Comparison of ENCODE assay signal across 12 mouse cellular contexts in genomic region chr3:86745769-86746512, GRCm38 (mm10).
DNase-seq lines count a peak whose midpoint lies in the region; ATAC-seq and TF ChIP-seq lines count a peak whose summit lies in the region.
"Had no signal": no experiment of that assay in that cellular context is flagged by ENCODE, and none has a peak within 500 bp of the region (broad histone marks: within the 10 kb centered on the region; RNA-seq: fewer than 3 reads in every experiment).

No protein-coding gene starts in this region.

- 43% methylated on average over 10 of the region's 10 CpGs for WGBS in forebrain, embryonic 12.5 days
- 57% methylated on average over 10 of the region's 10 CpGs for WGBS in forebrain, embryonic 11.5 days
- 34% methylated on average over 10 of the region's 10 CpGs for WGBS in hindbrain, embryonic 13.5 days
- 22% methylated on average over 10 of the region's 10 CpGs for WGBS in midbrain, embryonic 15.5 days
- 75% methylated on average over 10 of the region's 10 CpGs for WGBS in lung, postnatal 0 days

- peaks cover 3% of the 10 kb centered on the region; the same call in 1 of the 2 replicates for H3K27me3 ChIP-seq in forebrain, embryonic 12.5 days
- peaks cover 2% of the 10 kb centered on the region; the same call in 1 of the 2 replicates for H3K27me3 ChIP-seq in forebrain, embryonic 11.5 days (ENCODE audit: control insufficient read depth, insufficient read depth, low read length)
- H3K27me3 ChIP-seq in hindbrain, embryonic 13.5 days = no peaks in the 10 kb centered on the region
- H3K27me3 ChIP-seq in midbrain, embryonic 15.5 days (replicated peaks) = no peaks in the 10 kb centered on the region
- no peaks in the 10 kb centered on the region for H3K27me3 ChIP-seq in lung, postnatal 0 days (replicated peaks; ENCODE audit: insufficient read depth, low read length)

- H3K4me2 ChIP-seq in forebrain, embryonic 12.5 days = no peak overlapping the region
- no peak overlapping the region for H3K4me2 ChIP-seq in forebrain, embryonic 11.5 days (ENCODE audit: low read depth, low read length, severe bottlenecking)
- peak overlapping the region; percentile 14 for H3K4me2 ChIP-seq in hindbrain, embryonic 13.5 days
- peak overlapping the region; percentile 17 for H3K4me2 ChIP-seq in midbrain, embryonic 15.5 days
- no peak overlapping the region for H3K4me2 ChIP-seq in lung, postnatal 0 days (replicated peaks; ENCODE audit: low read depth, low read length)
- H3K4me2 ChIP-seq: heart, embryonic 11.5 days had no signal

- H3K27ac ChIP-seq in forebrain, embryonic 12.5 days = peak overlapping the region; percentile 59; the same call in 1 of the 2 replicates
- no peak overlapping the region for H3K27ac ChIP-seq in forebrain, embryonic 11.5 days (ENCODE audit: low read depth, low read length)
- peak overlapping the region; percentile 89 for H3K27ac ChIP-seq in hindbrain, embryonic 13.5 days
- peak overlapping the region; percentile 68 for H3K27ac ChIP-seq in midbrain, embryonic 15.5 days
- no peak overlapping the region for H3K27ac ChIP-seq in lung, postnatal 0 days (ENCODE audit: low read length)
- H3K27ac ChIP-seq: gastrocnemius, adult 2 months; left cerebral cortex, adult 2 months had no signal

- DNase-seq in forebrain, embryonic 11.5 days (ENCODE audit: low spot score) = no peak
- peak; percentile 82 for DNase-seq in Muller cell, postnatal 12 days (ENCODE audit: inconsistent ontology term)
- DNase-seq in heart, adult 18-20 months = no peak
- DNase-seq in lung, postnatal 0 days (ENCODE audit: low spot score) = no peak
- DNase-seq in cerebellum, adult 11 months = no peak
- DNase-seq: adrenal gland, postnatal 10 days; gastrocnemius, adult 2 months had no signal

- TF ChIP-seq CTCF in lung, postnatal 0 days (IDR thresholded peaks at IDR 0.05) = no peak

- ATAC-seq in forebrain, embryonic 12.5 days (ENCODE audit: low FRiP score) = peak; percentile 70; the same call in 1 of the 2 replicates
- no peak for ATAC-seq in forebrain, embryonic 11.5 days (replicated peaks; ENCODE audit: low FRiP score)
- ATAC-seq in hindbrain, embryonic 13.5 days (ENCODE audit: low FRiP score) = peak; percentile 89
- peak; percentile 76 for ATAC-seq in midbrain, embryonic 15.5 days (replicated peaks)
- no peak for ATAC-seq in lung, postnatal 0 days

- H3K4me3 ChIP-seq in forebrain, embryonic 12.5 days (replicated peaks) = no peak overlapping the region
- H3K4me3 ChIP-seq in forebrain, embryonic 11.5 days (ENCODE audit: low read depth, low read length) = no peak overlapping the region
- no peak overlapping the region for H3K4me3 ChIP-seq in hindbrain, embryonic 13.5 days
- H3K4me3 ChIP-seq in midbrain, embryonic 15.5 days = no peak overlapping the region
- H3K4me3 ChIP-seq in lung, postnatal 0 days (ENCODE audit: low read depth, low read length) = no peak overlapping the region
- H3K4me3 ChIP-seq: gastrocnemius, adult 2 months; left cerebral cortex, adult 2 months had no signal

- H3K36me3 ChIP-seq in forebrain, embryonic 12.5 days (replicated peaks) = no peaks in the 10 kb centered on the region
- no peaks in the 10 kb centered on the region for H3K36me3 ChIP-seq in forebrain, embryonic 11.5 days (ENCODE audit: control insufficient read depth, insufficient read depth, low read length)
- 0 out of 2 replicates have a peak, but pooled peaks cover 8% of the 10 kb centered on the region for H3K36me3 ChIP-seq in hindbrain, embryonic 13.5 days
- no peaks in the 10 kb centered on the region for H3K36me3 ChIP-seq in midbrain, embryonic 15.5 days (replicated peaks)
- no peaks in the 10 kb centered on the region for H3K36me3 ChIP-seq in lung, postnatal 0 days (ENCODE audit: insufficient read depth, low read length)

- H3K9me3 ChIP-seq in forebrain, embryonic 12.5 days = no peaks in the 10 kb centered on the region
- no peaks in the 10 kb centered on the region for H3K9me3 ChIP-seq in forebrain, embryonic 11.5 days (ENCODE audit: control insufficient read depth, low read length)
- H3K9me3 ChIP-seq in hindbrain, embryonic 13.5 days = no peaks in the 10 kb centered on the region
- no peaks in the 10 kb centered on the region for H3K9me3 ChIP-seq in midbrain, embryonic 15.5 days
- no peaks in the 10 kb centered on the region for H3K9me3 ChIP-seq in lung, postnatal 0 days (ENCODE audit: low read length)

- no peak for TF ChIP-seq EP300 in lung, postnatal 0 days (IDR thresholded peaks at IDR 0.05)

- H3K9ac ChIP-seq in forebrain, embryonic 12.5 days = no peak overlapping the region
- H3K9ac ChIP-seq in forebrain, embryonic 11.5 days (ENCODE audit: low read length) = no peak overlapping the region
- H3K9ac ChIP-seq in hindbrain, embryonic 13.5 days = 0 out of 2 replicates have a peak overlapping the region, but pooled peaks have one; percentile 0
- H3K9ac ChIP-seq in midbrain, embryonic 15.5 days = no peak overlapping the region
- H3K9ac ChIP-seq in lung, postnatal 0 days (replicated peaks; ENCODE audit: low read depth) = no peak overlapping the region

- peaks cover 13% of the 10 kb centered on the region for H3K4me1 ChIP-seq in forebrain, embryonic 12.5 days
- no peaks in the 10 kb centered on the region; the same call in 1 of the 2 replicates for H3K4me1 ChIP-seq in forebrain, embryonic 11.5 days (replicated peaks; ENCODE audit: control insufficient read depth, insufficient read depth, low read length)
- H3K4me1 ChIP-seq in hindbrain, embryonic 13.5 days (replicated peaks) = peaks cover 41% of the 10 kb centered on the region
- H3K4me1 ChIP-seq in midbrain, embryonic 15.5 days = peaks cover 27% of the 10 kb centered on the region
- H3K4me1 ChIP-seq in lung, postnatal 0 days (ENCODE audit: insufficient read depth, low read depth, low read length) = no peaks in the 10 kb centered on the region

Comparison
In these comparisons a context has a peak if more than half of its experiments do, and no peak if none do; other contexts are left out.
1. ATAC-seq: peak in forebrain, embryonic 12.5 days (single experiment), hindbrain, embryonic 13.5 days (single experiment) and midbrain, embryonic 15.5 days (single experiment); none in forebrain, embryonic 11.5 days (single experiment) and lung, postnatal 0 days (single experiment).
2. H3K27ac ChIP-seq: peak in forebrain, embryonic 12.5 days (single experiment), hindbrain, embryonic 13.5 days (single experiment) and midbrain, embryonic 15.5 days (single experiment); none in forebrain, embryonic 11.5 days (single experiment) and lung, postnatal 0 days (single experiment).
3. H3K4me2 ChIP-seq: peak in hindbrain, embryonic 13.5 days (single experiment) and midbrain, embryonic 15.5 days (single experiment); none in forebrain, embryonic 12.5 days (single experiment), forebrain, embryonic 11.5 days (single experiment) and lung, postnatal 0 days (single experiment).